Mouse (Mus musculus) adrenal gland, postnatal 25 days (tissue): ENCODE results near the gene Ssu2. TPM values are rescaled to one million over a fixed set of nuclear protein-coding genes. Genes with fewer than 3 reads are reported as not detected.

Experiments used
- DNase-seq: peaks from one replicate; pipeline ENCODE4 v3.0.0; 2021; ENCODE audit warnings: mixed read lengths
- long read RNA-seq: library from polyadenylated mRNA; stranded (forward); transcript quantifications from one replicate; pipeline ENCODE4 v2.0.0, GENCODE M21; 2021
- total RNA-seq: library from RNA; stranded (reverse); gene quantifications from 2 replicates; pipeline ENCODE4 v1.2.3, GENCODE M21; 2021

Ssu2 gene
- 33.7 and 44.9 TPM in 2 replicates for total RNA-seq
- long read RNA-seq, partial matches to known transcripts, result 0 of 2 reads
- long read RNA-seq, other reads (novel, unspliced or antisense), result 1 of 2 reads

DNA sequence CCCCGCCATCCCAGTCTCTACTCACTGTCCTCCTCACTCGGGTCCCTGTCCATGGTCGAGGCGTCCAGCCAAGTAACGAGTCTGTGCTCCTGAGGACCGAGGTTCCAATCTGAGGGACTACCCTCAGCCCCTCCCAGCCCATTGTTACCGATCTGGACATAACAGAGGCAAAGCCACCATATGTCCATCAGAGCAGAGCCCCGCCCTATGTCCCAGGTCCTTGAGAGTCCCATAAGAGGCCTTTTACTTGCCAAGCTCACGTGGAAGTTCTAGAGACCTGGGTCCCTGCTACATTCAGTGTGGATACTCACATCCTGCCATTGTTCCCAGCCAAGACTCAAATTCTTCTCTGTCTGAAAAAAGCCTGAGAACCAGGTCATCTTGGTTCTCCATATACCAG is at the start of gene Ssu2:
TSS of gene Ssu2 (minus strand) at position 77 of the 400 bp plus-strand sequence.
- DNase-seq, result no peak

DNA sequence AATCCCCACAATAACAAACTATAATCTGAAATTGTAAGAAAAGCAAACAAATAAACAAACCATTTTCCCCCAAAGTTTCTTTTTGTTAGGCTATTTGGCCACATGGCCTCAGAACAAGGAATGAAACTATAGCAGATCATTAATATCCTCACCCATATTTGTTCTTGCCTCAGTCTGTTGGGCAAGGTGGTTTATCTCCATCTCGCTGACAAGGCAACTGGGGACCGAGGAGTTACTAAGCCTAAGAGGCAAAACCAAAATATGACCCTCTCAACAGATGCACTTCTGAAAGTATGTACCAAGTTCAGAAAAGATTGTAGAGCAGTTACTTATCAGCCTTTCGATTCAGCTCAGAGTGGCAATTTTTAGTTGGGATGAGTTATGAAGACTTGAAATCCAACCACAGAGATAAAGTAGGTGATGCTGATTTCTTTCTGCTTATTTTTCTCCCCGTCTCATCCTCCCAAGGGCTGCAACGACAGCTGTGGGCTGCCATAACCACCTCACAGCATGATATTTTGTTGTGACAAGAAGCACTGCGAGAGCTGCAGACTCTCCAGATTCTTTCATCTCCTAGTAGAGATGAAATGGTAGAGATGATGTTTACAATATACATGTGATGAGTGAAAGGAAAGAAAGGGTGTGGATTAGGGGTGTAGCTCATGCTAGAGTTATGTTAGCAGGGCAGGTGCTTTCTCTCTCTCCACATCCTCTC is 38.4 kb upstream of the Ssu2 start:
- no peak for DNase-seq

DNA sequence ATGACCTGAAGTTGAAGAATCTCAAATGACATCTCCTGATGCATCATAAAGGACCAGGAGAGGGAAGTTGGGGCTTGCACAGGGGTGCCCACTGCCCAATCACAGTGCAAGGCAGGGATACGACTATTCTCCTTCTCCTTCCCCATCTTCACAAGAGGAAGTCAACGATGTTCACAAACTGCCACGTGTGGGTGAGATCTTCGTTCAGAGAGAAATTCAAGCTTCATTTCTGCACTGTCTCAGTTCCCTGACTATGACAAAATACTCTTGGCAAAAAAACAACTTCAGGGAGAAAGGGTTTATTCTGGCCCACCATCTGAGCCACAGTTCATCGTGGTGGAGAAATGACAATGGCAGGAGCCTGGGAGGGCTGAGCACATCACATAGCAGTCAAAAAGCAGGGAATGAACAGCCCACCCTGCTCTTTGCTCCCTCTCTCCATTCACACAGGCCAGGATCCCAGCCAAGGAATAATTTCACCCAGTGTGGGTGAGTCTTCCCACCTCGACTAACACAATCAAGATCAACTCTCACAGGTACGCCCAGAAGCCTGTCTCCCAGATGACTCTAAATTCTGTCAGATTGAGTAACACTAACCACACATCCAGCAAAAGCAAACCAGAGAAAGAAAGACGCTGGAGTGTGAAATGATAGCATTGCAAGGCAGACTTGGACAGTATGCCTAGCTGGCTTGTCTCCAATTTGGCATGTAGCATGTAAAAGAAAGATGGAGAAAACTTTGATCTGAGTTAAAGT is 36.1 kb upstream of the Ssu2 start:
- DNase-seq, result no peak

DNA sequence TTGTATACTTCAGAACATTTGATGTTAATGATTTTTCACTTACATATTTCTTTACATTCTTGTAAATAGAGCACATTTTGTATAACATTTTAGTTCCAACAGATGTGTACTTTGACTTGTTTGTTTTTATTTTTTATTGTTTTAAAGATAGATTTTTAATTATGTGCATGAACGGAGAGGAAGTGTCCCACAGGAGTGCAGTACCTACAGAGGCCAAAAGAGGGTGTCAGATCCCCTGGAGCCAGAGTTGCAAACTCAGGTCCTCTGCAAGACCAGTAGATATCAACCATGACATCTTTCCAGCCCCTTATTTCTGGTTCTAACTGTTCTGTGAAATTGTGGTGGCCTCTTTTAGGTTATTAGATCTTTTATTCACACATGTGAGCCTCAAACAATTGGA is 33.1 kb upstream of the Ssu2 start:
- no peak for DNase-seq

DNA sequence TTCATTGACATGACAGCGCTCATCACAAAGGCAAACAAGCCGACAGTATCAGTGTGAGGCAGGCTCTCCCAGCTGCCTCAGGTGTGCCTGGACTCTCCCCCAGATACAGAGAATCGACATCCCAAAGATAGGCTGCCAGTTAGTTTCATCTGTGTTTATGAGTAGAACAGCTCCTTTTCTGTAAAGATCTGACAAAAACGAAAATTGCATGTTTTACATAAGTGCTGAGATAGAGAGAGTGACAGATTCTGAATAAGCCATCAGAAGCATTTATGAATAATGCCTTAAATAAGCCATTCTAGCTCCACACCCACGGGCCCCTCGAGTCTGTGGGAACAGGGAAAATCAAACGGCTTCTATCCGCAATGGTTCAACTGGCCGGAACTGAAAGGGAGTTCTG is 31.5 kb upstream of the Ssu2 start:
- no peak for DNase-seq

DNA sequence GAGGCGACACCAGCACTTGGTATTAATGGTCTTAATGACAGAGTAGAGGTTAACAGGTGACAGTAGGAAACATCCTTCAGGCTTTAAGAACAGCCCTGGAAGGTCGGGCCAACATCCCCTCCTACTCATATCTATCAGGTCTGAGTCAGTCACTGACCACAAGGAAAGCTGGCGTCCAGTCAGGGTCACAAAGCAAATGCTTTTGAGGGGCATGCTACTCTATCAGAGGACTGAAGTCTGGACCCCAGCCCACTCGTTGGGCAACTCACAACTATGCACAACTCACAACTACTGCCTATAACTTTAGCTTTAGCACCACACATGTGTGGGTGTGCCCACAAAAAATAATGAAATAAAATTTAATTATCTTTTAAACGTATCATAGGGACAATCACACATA is 16.3 kb upstream of the Ssu2 start:
- peak; percentile 55 for DNase-seq

DNA sequence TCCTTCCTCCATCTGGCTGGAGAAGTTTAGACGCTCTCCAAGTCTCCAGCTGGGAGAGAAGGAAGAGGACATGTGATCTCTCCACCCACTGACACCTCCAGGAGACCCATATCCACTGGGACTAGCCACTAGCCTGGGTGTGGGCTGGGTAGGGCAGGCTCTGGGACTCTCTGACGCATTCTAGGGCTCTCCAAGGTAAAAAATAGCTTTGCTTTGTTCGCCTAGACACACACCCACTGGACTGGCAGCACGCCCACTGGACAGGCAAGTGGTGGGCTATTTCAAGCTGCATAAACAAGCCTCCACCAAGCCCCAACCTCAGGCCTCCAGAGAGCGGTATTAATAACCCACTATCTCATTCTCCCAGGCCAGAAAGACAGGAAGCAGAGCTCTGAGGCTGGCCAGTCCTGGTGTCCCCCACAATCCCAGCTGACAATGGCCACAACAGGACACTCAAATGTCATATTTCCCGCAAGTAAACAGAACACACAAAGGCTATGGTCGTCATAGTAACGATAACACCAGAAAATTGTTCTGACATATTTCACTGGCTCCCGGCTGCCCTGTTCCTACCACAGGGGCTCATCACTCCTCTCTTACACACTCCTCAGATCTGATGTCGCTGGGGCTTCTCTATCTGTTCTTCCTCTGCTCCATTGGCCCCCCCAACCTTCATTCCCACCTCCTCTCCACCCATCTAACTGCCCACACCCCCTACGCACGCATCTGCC is 14.3 kb upstream of the Ssu2 start:
- DNase-seq, result peak; percentile 43

GRCm38 (mm10) chr6:112397351-112397750 is 9.5 kb upstream of the Ssu2 start:
- peak; percentile 61 for DNase-seq

DNA sequence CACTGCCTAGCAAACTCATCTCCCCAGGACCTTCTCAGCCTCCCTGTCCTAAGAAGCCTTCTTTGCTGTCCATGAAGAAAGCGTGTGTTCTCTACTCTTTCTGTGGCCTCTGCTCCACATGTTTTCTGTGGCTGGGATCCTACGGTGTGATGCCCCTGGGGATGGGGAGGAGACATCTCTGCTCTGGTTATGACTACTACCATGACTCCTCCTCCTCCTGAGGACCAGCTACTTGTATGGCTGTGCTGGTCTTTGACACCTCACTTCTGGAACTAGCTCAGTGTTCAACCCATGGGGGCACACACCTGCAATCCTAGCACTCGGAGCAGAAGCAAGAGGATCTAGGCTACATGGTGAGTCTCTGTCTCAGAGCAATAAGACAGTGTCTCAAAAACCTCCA is 8.5 kb upstream of the Ssu2 start:
- no peak for DNase-seq

GRCm38 (mm10) chr6:112388385-112388784 is 562 bp upstream of the Ssu2 start:
- DNase-seq, result no peak

DNA sequence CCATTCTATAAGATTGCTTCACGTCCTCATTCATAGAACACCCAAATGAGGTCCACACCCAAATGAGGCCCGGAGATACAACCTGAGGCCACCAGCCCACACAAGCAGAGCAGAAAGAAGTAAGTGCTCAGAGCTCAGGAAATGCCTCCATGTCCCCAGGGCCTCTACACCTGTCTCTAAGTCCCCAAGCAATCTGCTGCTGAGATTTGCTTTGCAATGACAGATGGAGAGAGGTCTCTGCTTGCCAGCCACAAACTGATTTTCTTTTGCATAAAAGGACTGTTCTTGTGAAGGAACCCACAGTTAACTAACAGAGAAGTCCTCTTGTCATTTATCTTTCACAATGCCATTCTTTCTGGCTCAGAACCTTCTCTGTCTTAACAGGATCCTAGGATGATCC is 1.6 kb downstream of the Ssu2 start:
- DNase-seq, result no peak

DNA sequence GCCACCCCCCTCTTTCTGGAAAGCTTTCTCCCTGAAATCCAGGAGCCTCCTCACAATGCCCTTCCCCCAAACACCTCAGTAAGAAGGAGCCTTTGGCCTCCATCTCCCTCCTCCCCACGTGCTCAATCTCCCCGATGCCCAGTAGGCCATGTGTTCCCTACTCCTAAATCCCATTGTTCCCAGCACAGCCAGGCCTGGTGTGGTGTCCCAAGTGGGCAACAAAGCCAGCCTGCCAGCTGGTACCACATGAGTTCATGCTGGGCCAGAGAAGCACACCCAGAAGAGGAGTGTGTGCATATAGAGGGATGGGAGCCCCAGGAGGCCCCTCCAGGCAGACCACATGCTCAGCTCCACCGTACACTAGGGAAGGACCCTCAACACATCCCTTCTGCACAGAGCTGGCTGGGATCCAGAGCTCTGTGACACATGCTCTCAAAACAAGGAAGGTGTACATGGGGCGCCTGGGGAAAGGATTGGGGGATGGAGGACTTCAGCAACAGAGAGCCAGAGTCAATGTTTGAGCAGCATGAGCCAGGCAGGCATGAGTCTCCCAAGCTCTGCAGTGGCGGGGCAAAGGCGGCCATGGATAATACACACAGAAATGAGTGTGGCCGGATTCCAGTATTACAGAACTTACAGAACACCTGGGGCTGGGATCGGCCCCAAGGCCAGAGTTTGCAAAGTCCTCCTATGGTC is 4.7 kb downstream of the Ssu2 start:
- DNase-seq, result no peak

GRCm38 (mm10) chr6:112379054-112379453 is 8.8 kb downstream of the Ssu2 start:
- DNase-seq, result no peak

DNA sequence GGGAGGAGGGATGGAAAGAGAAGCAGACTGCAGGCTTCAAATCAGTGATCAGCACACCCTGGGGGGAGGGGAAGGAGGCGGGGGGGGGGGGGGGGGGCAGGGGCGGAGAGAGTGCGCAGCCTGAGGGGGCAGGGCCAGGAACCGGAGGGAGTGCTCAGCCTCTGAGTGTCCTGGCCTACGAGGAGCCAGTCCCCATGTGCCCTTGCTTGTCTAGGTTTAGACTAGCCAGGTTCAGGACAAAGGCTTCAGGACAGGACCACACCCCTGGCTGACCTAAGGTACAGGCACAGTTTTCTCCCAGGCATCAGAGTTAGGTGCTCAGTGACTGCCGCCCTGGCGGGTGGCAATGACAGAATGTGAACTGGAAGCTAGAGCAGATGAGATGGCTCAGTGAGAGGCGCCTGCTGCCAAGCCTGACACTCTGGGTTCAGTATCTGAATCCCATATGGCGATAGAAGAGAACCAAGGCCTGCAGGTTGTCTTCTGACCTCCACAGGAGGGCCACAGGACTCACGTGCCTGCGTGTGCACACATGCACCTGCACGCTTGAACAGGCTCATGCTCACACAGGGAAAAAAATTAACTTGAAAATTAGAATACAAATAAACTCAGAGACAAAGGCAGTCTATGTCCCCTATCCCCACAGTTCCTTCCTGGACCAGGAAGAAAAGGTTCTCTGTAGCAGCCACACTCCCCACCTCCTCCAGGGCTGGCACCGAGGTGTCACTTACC is 12.0 kb downstream of the Ssu2 start:
- DNase-seq, result no peak

DNA sequence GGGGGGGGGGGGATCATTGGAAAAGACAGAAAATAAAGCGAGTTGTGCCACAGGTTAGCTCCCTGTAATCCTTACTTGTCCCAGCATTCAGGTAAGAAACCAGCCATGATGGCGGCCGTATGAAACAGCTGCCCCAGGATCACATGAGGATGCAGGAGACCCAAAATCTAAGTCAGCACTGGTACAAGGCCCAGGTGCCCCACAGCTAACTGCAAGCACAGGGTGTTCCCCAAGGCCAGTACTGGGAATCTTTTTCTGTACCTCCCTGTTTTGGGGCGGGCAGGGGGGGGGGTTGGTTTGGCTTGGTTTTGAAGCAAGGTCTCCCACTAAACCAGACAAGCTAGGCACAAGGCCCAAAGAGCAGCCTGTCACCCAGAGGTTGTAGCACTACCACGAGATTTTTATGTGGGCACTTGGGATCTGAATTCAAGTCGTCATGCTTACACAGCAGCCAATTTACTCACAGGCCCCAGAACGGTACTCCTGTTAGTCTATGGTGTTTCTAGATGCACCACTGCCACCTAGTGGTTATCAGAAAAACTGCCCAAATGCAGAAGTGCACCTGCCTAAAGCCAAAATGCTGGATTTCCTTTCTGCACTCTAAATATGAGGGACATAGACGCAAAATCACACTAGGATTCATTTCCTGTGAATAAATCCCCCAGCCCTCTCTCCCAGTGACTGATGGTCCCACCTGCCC is 13.8 kb downstream of the Ssu2 start:
- no peak for DNase-seq

- DNase-seq, result no peak
These were observed 22.5 kb downstream of the Ssu2 start for GRCm38 (mm10) chr6:112365294-112365693.

GRCm38 (mm10) chr6:112364581-112364980 is 23.2 kb downstream of the Ssu2 start:
- no peak for DNase-seq

- peak; percentile 74 for DNase-seq
These were observed 25.4 kb downstream of the Ssu2 start for GRCm38 (mm10) chr6:112362349-112362958.

GRCm38 (mm10) chr6:112360676-112361075 is 27.1 kb downstream of the Ssu2 start:
- no peak for DNase-seq

DNA sequence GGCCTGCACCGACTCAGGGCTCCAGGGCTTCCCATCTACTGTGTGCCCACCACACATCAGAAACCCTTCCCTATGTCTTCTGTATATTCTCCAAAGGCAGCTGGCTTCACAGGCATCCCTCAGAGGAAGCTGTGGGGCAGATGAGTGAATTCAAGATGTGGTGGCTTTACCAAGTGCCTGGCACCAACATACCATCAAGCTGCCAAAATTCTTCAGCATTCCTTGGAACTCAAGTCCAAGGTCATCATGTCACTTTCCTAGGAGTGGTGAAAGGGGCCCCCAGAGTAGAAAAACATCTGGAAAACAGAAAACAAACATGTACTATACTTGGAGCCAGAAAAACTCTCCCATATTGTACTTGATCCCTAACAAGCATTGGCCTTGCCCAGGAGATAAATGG is 28.5 kb downstream of the Ssu2 start:
- no peak for DNase-seq

- no peak for DNase-seq
These were observed 37.4 kb downstream of the Ssu2 start for GRCm38 (mm10) chr6:112350452-112350851.
